Mouse (Mus musculus) granulocyte monocyte progenitor cell, adult 5-6 weeks (primary cell): ENCODE results near the gene Arl4d. TPM values are rescaled to one million over a fixed set of nuclear protein-coding genes. Genes with fewer than 3 reads are reported as not detected.

Experiments
- ATAC-seq: replicated peaks from 2 replicates; pipeline ENCODE4 v1.8.0; 2016; ENCODE audit warnings: mild to moderate bottlenecking, moderate TSS enrichment, inconsistent platforms; ENCODE audit not compliant: poor library complexity, severe bottlenecking
- total RNA-seq, 2 experiments: library from RNA; stranded (forward) in 1 of 2; stranded (reverse) in 1 of 2; fragments of 200-712, 200-1000 nt in 1 of 2; fragments of >200 nt in 1 of 2; fragmentation: Nextera tagmentation in 1 of 2; gene quantifications; 2 replicates each; pipeline ENCODE4 v1.2.3; 2014 to 2017

The Arl4d gene
- total RNA-seq, 2 experiments from 2014 or later: 0.77 to 1.1 TPM

GRCm38 (mm10) chr11:101674106-101674505, 8.8 kb downstream of the Arl4d start:
- ATAC-seq: no peak

GRCm38 (mm10) chr11:101675349-101675748, 10.0 kb downstream of the Arl4d start:
- no peak for ATAC-seq

- ATAC-seq: no peak
Measured at GRCm38 (mm10) chr11:101677655-101678054, 12.3 kb downstream of the Arl4d start.

- no peak for ATAC-seq
Measured at GRCm38 (mm10) chr11:101678770-101679169, 13.4 kb downstream of the Arl4d start.

- no peak for ATAC-seq
Measured at GRCm38 (mm10) chr11:101679907-101680306, 14.6 kb downstream of the Arl4d start.

GRCm38 (mm10) chr11:101680634-101681325, 15.4 kb downstream of the Arl4d start:
- no peak for ATAC-seq

- no peak for ATAC-seq
Measured at GRCm38 (mm10) chr11:101681968-101682367, 16.6 kb downstream of the Arl4d start.

GRCm38 (mm10) chr11:101682410-101682960, 17.1 kb downstream of the Arl4d start:
- ATAC-seq: no peak

- ATAC-seq: no peak
Measured at GRCm38 (mm10) chr11:101687351-101688301, 22.3 kb downstream of the Arl4d start.

GRCm38 (mm10) chr11:101689701-101690113, 24.4 kb downstream of the Arl4d start:
- ATAC-seq: no peak

GRCm38 (mm10) chr11:101690326-101690725, 25.0 kb downstream of the Arl4d start:
- ATAC-seq: no peak

GRCm38 (mm10) chr11:101695906-101696661, 30.7 kb downstream of the Arl4d start:
- ATAC-seq: no peak

GRCm38 (mm10) chr11:101697156-101697861, 32.0 kb downstream of the Arl4d start:
- ATAC-seq: no peak

- no peak for ATAC-seq
Measured at GRCm38 (mm10) chr11:101698114-101698513, 32.8 kb downstream of the Arl4d start.

GRCm38 (mm10) chr11:101699556-101699955, 34.2 kb downstream of the Arl4d start:
- ATAC-seq: no peak

- ATAC-seq: no peak
Measured at GRCm38 (mm10) chr11:101699991-101700390, 34.6 kb downstream of the Arl4d start.

- peak; percentile 46; the same call in 1 of the 2 replicates for ATAC-seq
Measured at GRCm38 (mm10) chr11:101700446-101700845, 35.1 kb downstream of the Arl4d start.

GRCm38 (mm10) chr11:101704081-101704480, 38.7 kb downstream of the Arl4d start:
- no peak for ATAC-seq

GRCm38 (mm10) chr11:101706764-101707448, 41.6 kb downstream of the Arl4d start:
- ATAC-seq: no peak
